Mouse (Mus musculus) liver, embryonic 13.5 days (tissue): ENCODE measurements at regions not wholly inside any gene's neighbourhood (a gene's known extent, or its start where the extent isn't known, plus 50 kb on each side); places are given as distances from the start of the nearest gene placed in this dataset.

ENCODE experiments used
- ATAC-seq: fragments of 200-750 bp; cut with Nextera tagmentation; 2 replicates; pipeline ENCODE4 v1.8.0; 2017; ENCODE audit warnings: low read depth, mild to moderate bottlenecking, moderate number of reproducible peaks, moderate library complexity
- DNase-seq: peaks from one replicate; pipeline ENCODE4 v3.0.0; 2022
- H3K27ac ChIP-seq: fragments of 300-500 bp; sonication (generic); 2 replicates; pipeline ENCODE4 v1.5.1; 2015; ENCODE audit warnings: moderate library complexity, mild to moderate bottlenecking, inconsistent platforms
- H3K27me3 ChIP-seq: fragments of 300-500 bp; sonication (generic); 2 replicates; pipeline ENCODE4 v1.6.1; 2015; ENCODE audit warnings: mild to moderate bottlenecking, inconsistent platforms
- H3K36me3 ChIP-seq: fragments of 300-500 bp; sonication (generic); 2 replicates; pipeline ENCODE4 v1.6.1; 2015; ENCODE audit warnings: mild to moderate bottlenecking, inconsistent platforms
- H3K4me1 ChIP-seq: fragments of 300-500 bp; sonication (generic); replicated peaks from 2 replicates; pipeline ENCODE4 v1.6.1; 2015; ENCODE audit warnings: inconsistent platforms
- H3K4me2 ChIP-seq: fragments of 300-500 bp; sonication (generic); 2 replicates; pipeline ENCODE4 v1.6.1; 2015; ENCODE audit warnings: inconsistent platforms, mild to moderate bottlenecking, moderate library complexity
- H3K4me3 ChIP-seq: fragments of 300-500 bp; sonication (generic); replicated peaks from 2 replicates; pipeline ENCODE4 v1.5.1; 2015; ENCODE audit warnings: mild to moderate bottlenecking, inconsistent platforms
- H3K9ac ChIP-seq: fragments of 300-500 bp; sonication (generic); 2 replicates; pipeline ENCODE4 v1.6.1; 2015; ENCODE audit warnings: mild to moderate bottlenecking, inconsistent platforms
- H3K9me3 ChIP-seq: fragments of 300-500 bp; sonication (generic); replicated peaks from 2 replicates; pipeline ENCODE4 v1.6.1; 2016; ENCODE audit warnings: inconsistent platforms
- WGBS: fragments of 180-500 bp; shearing (Covaris S2); methylation state at CpG from one replicate; pipeline ENCODE4 v1.1.7; 2015; ENCODE audit not compliant: insufficient replicate concordance; 5-methylcytosine and 5-hydroxymethylcytosine counted together

GRCm38 (mm10) chr10:12004966-12005365 lies 661.8 kb downstream of the Epm2a start:
- no peak overlapping the region for H3K4me2 ChIP-seq
- WGBS, result 43% methylated on average over 3 of the region's 3 CpGs
- ATAC-seq, result no peak

GRCm38 (mm10) chr10:12005889-12006288 lies 662.7 kb downstream of the Epm2a start:
- no peaks in the 10 kb centered on the region for H3K27me3 ChIP-seq
- WGBS, result 16% methylated on average over 1 of the region's 1 CpGs

More at GRCm38 (mm10) chr10:12004966-12005365, 661.8 kb downstream of the Epm2a start:
- Histone ChIP-seq H3K27ac (no peak overlapping the region), H3K36me3 (no peaks in the 10 kb centered on the region), H3K27me3 (no peaks in the 10 kb centered on the region), H3K4me1 (no peaks in the 10 kb centered on the region), H3K9me3 (no peaks in the 10 kb centered on the region), H3K4me3 (no peak overlapping the region), H3K9ac (no peak overlapping the region)
- DNase-seq, result no peak

GRCm38 (mm10) chr10:12017286-12017685 lies 674.1 kb downstream of the Epm2a start:
- no peaks in the 10 kb centered on the region for H3K36me3 ChIP-seq
- no peak overlapping the region for H3K4me3 ChIP-seq
- H3K4me2 ChIP-seq, result no peak overlapping the region
- no peak overlapping the region for H3K9ac ChIP-seq
- no peak overlapping the region for H3K27ac ChIP-seq
- ATAC-seq, result no peak
- no peaks in the 10 kb centered on the region for H3K27me3 ChIP-seq
- 0 out of 2 replicates have a peak, but pooled peaks cover 7% of the 10 kb centered on the region for H3K9me3 ChIP-seq
- DNase-seq, result no peak
- no peaks in the 10 kb centered on the region for H3K4me1 ChIP-seq
- 10% methylated on average over 2 of the region's 2 CpGs for WGBS

More at GRCm38 (mm10) chr10:12005889-12006288, 662.7 kb downstream of the Epm2a start:
- no peak overlapping the region for H3K4me2 ChIP-seq
- H3K27ac ChIP-seq, result no peak overlapping the region
- H3K9ac ChIP-seq, result no peak overlapping the region
- H3K4me1 ChIP-seq, result no peaks in the 10 kb centered on the region
- H3K4me3 ChIP-seq, result no peak overlapping the region
- no peaks in the 10 kb centered on the region for H3K9me3 ChIP-seq
- no peaks in the 10 kb centered on the region for H3K36me3 ChIP-seq
- ATAC-seq (no peak), DNase-seq (no peak)

GRCm38 (mm10) chr10:12018281-12018680 lies 675.1 kb downstream of the Epm2a start:
- 51% methylated on average over 5 of the region's 5 CpGs for WGBS
- DNase-seq (no peak), ATAC-seq (no peak)
- no peaks in the 10 kb centered on the region for H3K4me1 ChIP-seq
- 0 out of 2 replicates have a peak, but pooled peaks cover 7% of the 10 kb centered on the region for H3K9me3 ChIP-seq
- no peaks in the 10 kb centered on the region for H3K27me3 ChIP-seq
- H3K4me2 ChIP-seq, result no peak overlapping the region
- no peaks in the 10 kb centered on the region for H3K36me3 ChIP-seq
- H3K27ac ChIP-seq, result no peak overlapping the region
- H3K9ac ChIP-seq, result no peak overlapping the region
- H3K4me3 ChIP-seq, result no peak overlapping the region

- no peak overlapping the region for H3K27ac ChIP-seq
Observed at GRCm38 (mm10) chr10:12019159-12019779, 676.1 kb downstream of the Epm2a start.

GRCm38 (mm10) chr10:12020576-12020975 lies 677.4 kb downstream of the Epm2a start:
- Histone ChIP-seq H3K27ac (no peak overlapping the region), H3K9ac (no peak overlapping the region), H3K4me1 (no peaks in the 10 kb centered on the region), H3K36me3 (no peaks in the 10 kb centered on the region), H3K27me3 (no peaks in the 10 kb centered on the region), H3K4me2 (no peak overlapping the region), H3K4me3 (no peak overlapping the region), H3K9me3 (0 out of 2 replicates have a peak, but pooled peaks cover 7% of the 10 kb centered on the region)
- DNase-seq (no peak), ATAC-seq (no peak)
- WGBS, result 60% methylated on average over 4 of the region's 4 CpGs

More at GRCm38 (mm10) chr10:12019159-12019779, 676.1 kb downstream of the Epm2a start:
- 64% methylated on average over 14 of the region's 14 CpGs for WGBS
- Histone ChIP-seq H3K9ac (no peak overlapping the region), H3K4me3 (no peak overlapping the region), H3K36me3 (no peaks in the 10 kb centered on the region), H3K4me2 (no peak overlapping the region), H3K27me3 (no peaks in the 10 kb centered on the region), H3K9me3 (0 out of 2 replicates have a peak, but pooled peaks cover 7% of the 10 kb centered on the region), H3K4me1 (no peaks in the 10 kb centered on the region)
- no peak for ATAC-seq
- DNase-seq, result no peak

- no peaks in the 10 kb centered on the region for H3K36me3 ChIP-seq
- DNase-seq (no peak), ATAC-seq (no peak)
- no peaks in the 10 kb centered on the region for H3K9me3 ChIP-seq
- H3K27ac ChIP-seq, result no peak overlapping the region
- no peak overlapping the region for H3K4me3 ChIP-seq
- no peaks in the 10 kb centered on the region for H3K27me3 ChIP-seq
- no peaks in the 10 kb centered on the region for H3K4me1 ChIP-seq
- H3K9ac ChIP-seq, result no peak overlapping the region
- H3K4me2 ChIP-seq, result no peak overlapping the region
- WGBS, result 21% methylated on average over 1 of the region's 1 CpGs
Observed at GRCm38 (mm10) chr10:12035159-12035558, 692.0 kb downstream of the Epm2a start.

- H3K27ac ChIP-seq, result no peak overlapping the region
- H3K9ac ChIP-seq, result no peak overlapping the region
- H3K36me3 ChIP-seq, result no peaks in the 10 kb centered on the region
- no peaks in the 10 kb centered on the region for H3K4me1 ChIP-seq
- ATAC-seq, result no peak
- WGBS, result 46% methylated on average over 2 of the region's 2 CpGs
- H3K4me2 ChIP-seq, result no peak overlapping the region
- no peaks in the 10 kb centered on the region for H3K27me3 ChIP-seq
- no peak for DNase-seq
- no peaks in the 10 kb centered on the region for H3K9me3 ChIP-seq
- no peak overlapping the region for H3K4me3 ChIP-seq
Observed at GRCm38 (mm10) chr10:12045937-12046336, 702.7 kb downstream of the Epm2a start.

- H3K27me3 ChIP-seq, result no peaks in the 10 kb centered on the region
- no peak overlapping the region for H3K4me2 ChIP-seq
- H3K9ac ChIP-seq, result no peak overlapping the region
- H3K4me3 ChIP-seq, result no peak overlapping the region
- no peaks in the 10 kb centered on the region for H3K36me3 ChIP-seq
- ATAC-seq (no peak), DNase-seq (no peak)
- WGBS, result 70% methylated on average over 1 of the region's 1 CpGs
- H3K27ac ChIP-seq, result no peak overlapping the region
- H3K4me1 ChIP-seq, result no peaks in the 10 kb centered on the region
- H3K9me3 ChIP-seq, result no peaks in the 10 kb centered on the region
Observed at GRCm38 (mm10) chr10:12059728-12060127, 716.5 kb downstream of the Epm2a start.

GRCm38 (mm10) chr10:12061069-12061861 lies 718.1 kb downstream of the Epm2a start:
- H3K4me2 ChIP-seq, result no peak overlapping the region
- H3K4me3 ChIP-seq, result no peak overlapping the region
- WGBS, result 60% methylated on average over 5 of the region's 5 CpGs
- H3K27me3 ChIP-seq, result no peaks in the 10 kb centered on the region
- DNase-seq (no peak), ATAC-seq (0 out of 2 replicates have a peak, but pooled peaks have one; percentile 65)
- no peak overlapping the region for H3K9ac ChIP-seq
- no peaks in the 10 kb centered on the region for H3K36me3 ChIP-seq
- H3K4me1 ChIP-seq, result no peaks in the 10 kb centered on the region
- H3K27ac ChIP-seq, result no peak overlapping the region
- H3K9me3 ChIP-seq, result no peaks in the 10 kb centered on the region

GRCm38 (mm10) chr10:12062302-12062701 lies 719.1 kb downstream of the Epm2a start:
- no peak for ATAC-seq
- H3K4me3 ChIP-seq, result no peak overlapping the region
- no peak overlapping the region for H3K9ac ChIP-seq
- H3K4me2 ChIP-seq, result no peak overlapping the region
- no peaks in the 10 kb centered on the region for H3K27me3 ChIP-seq
- no peaks in the 10 kb centered on the region for H3K9me3 ChIP-seq
- H3K27ac ChIP-seq, result no peak overlapping the region
- DNase-seq, result no peak
- 33% methylated on average over 1 of the region's 1 CpGs for WGBS
- H3K4me1 ChIP-seq, result no peaks in the 10 kb centered on the region
- no peaks in the 10 kb centered on the region for H3K36me3 ChIP-seq
